Mouse (Mus musculus): ENCODE measurements around the gene Msi2.

The Msi2 gene

GRCm38 (mm10) chr11:88718050-88718765 is at the start of gene Msi2:
Gene Msi2 (minus strand): TSS chr11:88718513.
- DNase-seq: peak; percentile 97

- DNase-seq: no peak
These were observed 47.3 kb upstream of the Msi2 start for GRCm38 (mm10) chr11:88765635-88766034.

- no peak for DNase-seq
These were observed 45.1 kb upstream of the Msi2 start for GRCm38 (mm10) chr11:88763371-88763770.

GRCm38 (mm10) chr11:88759501-88759900 is 41.2 kb upstream of the Msi2 start:
- no peak for DNase-seq

GRCm38 (mm10) chr11:88758402-88758801 is 40.1 kb upstream of the Msi2 start:
- DNase-seq: no peak

GRCm38 (mm10) chr11:88745306-88745705 is 27.0 kb upstream of the Msi2 start:
- DNase-seq: no peak

- peak; percentile 24 for DNase-seq
These were observed 21.4 kb upstream of the Msi2 start for GRCm38 (mm10) chr11:88739574-88740295.

GRCm38 (mm10) chr11:88729363-88729762 is 11.1 kb upstream of the Msi2 start:
- DNase-seq: peak; percentile 86

- DNase-seq: peak; percentile 82
These were observed 10.2 kb upstream of the Msi2 start for GRCm38 (mm10) chr11:88728508-88728890.

- DNase-seq: no peak
These were observed 9.6 kb upstream of the Msi2 start for GRCm38 (mm10) chr11:88727768-88728507.

- DNase-seq: no peak
These were observed 2.9 kb upstream of the Msi2 start for GRCm38 (mm10) chr11:88721144-88721636.

- DNase-seq: no peak
These were observed 2.2 kb upstream of the Msi2 start for GRCm38 (mm10) chr11:88720261-88721143.

GRCm38 (mm10) chr11:88719601-88720000 is 1.3 kb upstream of the Msi2 start:
- DNase-seq: peak; percentile 75

- no peak for DNase-seq
These were observed 668 bp upstream of the Msi2 start for GRCm38 (mm10) chr11:88718766-88719595.

- DNase-seq: peak; percentile 59
These were observed 666 bp downstream of the Msi2 start for GRCm38 (mm10) chr11:88717644-88718049.

GRCm38 (mm10) chr11:88717016-88717643 is 1.2 kb downstream of the Msi2 start:
- DNase-seq: no peak

GRCm38 (mm10) chr11:88716061-88716994 is 2.0 kb downstream of the Msi2 start:
- peak; percentile 57 for DNase-seq

- no peak for DNase-seq
These were observed 3.0 kb downstream of the Msi2 start for GRCm38 (mm10) chr11:88715299-88715698.

- DNase-seq: no peak
These were observed 4.2 kb downstream of the Msi2 start for GRCm38 (mm10) chr11:88714127-88714526.

GRCm38 (mm10) chr11:88713479-88713878 is 4.8 kb downstream of the Msi2 start:
- peak; percentile 44 for DNase-seq

All from retina, postnatal 1 day (tissue).